In the genomic region with DNA sequence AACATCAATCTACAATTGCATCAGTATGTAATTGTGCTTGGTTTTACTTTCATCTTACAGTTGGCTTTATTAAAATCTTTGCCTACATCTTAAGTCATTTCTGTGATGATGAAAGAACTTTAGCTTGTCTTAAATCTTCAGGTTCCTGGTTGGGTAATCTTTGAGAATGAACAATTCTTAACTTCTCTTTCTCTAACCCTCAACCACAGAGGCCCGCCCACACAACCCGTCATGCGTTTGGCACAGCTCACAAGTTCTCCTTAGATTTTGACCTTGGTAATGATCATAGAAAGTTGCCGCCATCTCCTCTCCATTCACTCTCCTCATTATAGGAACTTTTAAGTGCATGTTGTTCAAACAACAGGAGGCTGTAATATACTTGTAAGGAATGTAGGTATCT, we compare ENCODE assay signal across 13 mouse cellular contexts. TPM values are rescaled to one million over a fixed set of nuclear protein-coding genes. Genes with fewer than 3 reads are reported as not detected.
A peak's percentile ranks its signal among the peaks of the same experiment; 100 is the strongest.
DNase-seq lines count a peak whose midpoint lies in the region; ATAC-seq and TF ChIP-seq lines count a peak whose summit lies in the region.
"Had no signal": no experiment of that assay in that cellular context is flagged by ENCODE, and none has a peak within 500 bp of the region (broad histone marks: within the 10 kb centered on the region; RNA-seq: fewer than 3 reads in every experiment).

No protein-coding gene starts in this region.

- H3K4me1 ChIP-seq in lung, embryonic 14.5 days (ENCODE audit: insufficient read depth), result no peaks in the 10 kb centered on the region
- H3K4me1 ChIP-seq in forebrain, embryonic 12.5 days, result no peaks in the 10 kb centered on the region
- H3K4me1 ChIP-seq: limb, embryonic 12.5 days had no signal

- H3K27ac ChIP-seq in lung, embryonic 14.5 days (ENCODE audit: low read depth), result no peak overlapping the region
- H3K27ac ChIP-seq in forebrain, embryonic 12.5 days, result no peak overlapping the region
- H3K27ac ChIP-seq: limb, embryonic 12.5 days had no signal

- H3K4me3 ChIP-seq in lung, embryonic 14.5 days (ENCODE audit: low read depth, low read length), result no peak overlapping the region
- H3K4me3 ChIP-seq in forebrain, embryonic 12.5 days (replicated peaks), result no peak overlapping the region
- H3K4me3 ChIP-seq: limb, embryonic 12.5 days had no signal

- H3K9me3 ChIP-seq in lung, embryonic 14.5 days (ENCODE audit: low read depth, low read length), result no peaks in the 10 kb centered on the region
- H3K9me3 ChIP-seq in forebrain, embryonic 12.5 days, result no peaks in the 10 kb centered on the region
- H3K9me3 ChIP-seq: limb, embryonic 12.5 days had no signal

- H3K9ac ChIP-seq in lung, embryonic 14.5 days, result no peak overlapping the region
- no peak overlapping the region for H3K9ac ChIP-seq in forebrain, embryonic 12.5 days
- H3K9ac ChIP-seq: limb, embryonic 12.5 days had no signal

- H3K4me2 ChIP-seq in lung, embryonic 14.5 days, result no peak overlapping the region
- H3K4me2 ChIP-seq in forebrain, embryonic 12.5 days, result no peak overlapping the region
- H3K4me2 ChIP-seq: limb, embryonic 12.5 days had no signal

- WGBS in lung, embryonic 14.5 days, result 63% methylated on average over 4 of the region's 4 CpGs
- 92% methylated on average over 4 of the region's 4 CpGs for WGBS in forebrain, embryonic 12.5 days

- peak; percentile 44 for DNase-seq in CD4-positive, CD25-positive, alpha-beta regulatory T cell, adult 2 months (ENCODE audit: low read depth, low spot score)
- peak; percentile 37 for DNase-seq in adrenal gland, postnatal 14 days
- peak; percentile 9 for DNase-seq in lung, embryonic 14.5 days
- DNase-seq in kidney, postnatal 10 days, result no peak
- DNase-seq in frontal cortex, postnatal 36 days (ENCODE audit: low spot score in 2 of 2), result no peak
- DNase-seq: embryo, embryonic 11 days; gastrocnemius, postnatal 10 days; heart, postnatal 10 days; kidney, adult 18-20 months; right cerebral cortex, adult 18-20 months had no signal

- TF ChIP-seq CTCF in lung, embryonic 14.5 days (IDR thresholded peaks at IDR 0.05; ENCODE audit: low read depth), result no peak

- H3K27me3 ChIP-seq in lung, embryonic 14.5 days (ENCODE audit: insufficient read depth, low read length), result no peaks in the 10 kb centered on the region
- no peaks in the 10 kb centered on the region for H3K27me3 ChIP-seq in forebrain, embryonic 12.5 days
- H3K27me3 ChIP-seq: limb, embryonic 12.5 days had no signal

- no peaks in the 10 kb centered on the region for H3K36me3 ChIP-seq in lung, embryonic 14.5 days (ENCODE audit: insufficient read depth)
- no peaks in the 10 kb centered on the region for H3K36me3 ChIP-seq in forebrain, embryonic 12.5 days (replicated peaks)
- H3K36me3 ChIP-seq: limb, embryonic 12.5 days had no signal

- no peak for ATAC-seq in lung, embryonic 14.5 days (ENCODE audit: insufficient read depth)
- peak; percentile 33; the same call in 1 of the 2 replicates for ATAC-seq in neutrophil, adult 5-6 weeks (ENCODE audit: extremely low read depth, insufficient number of reproducible peaks, low FRiP score, poor library complexity, severe bottlenecking)
- no peak for ATAC-seq in forebrain, embryonic 12.5 days (ENCODE audit: low FRiP score)

RNA-seq across cellular contexts. Expression of a gene that starts 18.0 kb away (rescaled TPM):
- total RNA-seq in adrenal gland, postnatal 14 days (2021), result 3.5 and 5.1 TPM in 2 replicates
- 25.9 and 28.3 TPM in 2 replicates for polyA plus RNA-seq in lung, embryonic 14.5 days (2014; fragmentation: Nextera tagmentation; extraction: Ambion mirVana)
- 2.5 and 3.5 TPM in 2 replicates for total RNA-seq in neutrophil, adult 5-6 weeks (2017)
- 4.7 and 5.1 TPM in 2 replicates for polyA plus RNA-seq in forebrain, embryonic 12.5 days (2016; fragmentation: Nextera tagmentation; extraction: Ambion mirVana)

Comparison
In these comparisons a context has a peak if more than half of its experiments do, and no peak if none do; other contexts are left out.
1. DNase-seq: peak in CD4-positive, CD25-positive, alpha-beta regulatory T cell, adult 2 months (single experiment), adrenal gland, postnatal 14 days (single experiment) and lung, embryonic 14.5 days (single experiment); none in kidney, postnatal 10 days (single experiment) and frontal cortex, postnatal 36 days (0 of 2).